Mouse (Mus musculus): ENCODE measurements around the gene Fndc11. TPM values are rescaled to one million over a fixed set of nuclear protein-coding genes. Genes with fewer than 3 reads are reported as not detected.

Fndc11 gene
- total and polyA plus RNA-seq, 3 experiments, result 0.59 TPM; not detected in 2

DNA sequence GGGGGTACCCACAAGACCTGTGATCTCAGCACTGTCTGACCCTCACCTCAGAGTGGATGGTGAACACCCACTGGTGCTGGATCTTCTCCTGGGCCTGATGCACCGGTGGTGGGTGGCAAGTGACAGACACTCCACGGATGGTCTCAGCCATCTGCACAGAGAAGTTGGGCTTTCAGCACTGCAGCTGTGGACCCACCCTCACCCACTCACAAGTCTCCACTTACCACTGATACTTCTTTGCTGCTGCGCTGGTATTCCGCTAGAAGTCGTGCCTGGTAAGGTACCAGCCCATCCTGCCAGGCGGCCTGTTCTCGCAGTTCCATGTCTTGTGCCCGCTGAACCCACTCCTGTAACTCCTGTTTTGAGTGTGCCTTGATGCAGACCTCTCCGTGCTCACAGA lies 19.4 kb downstream of the Fndc11 start:
- peak overlapping the region; percentile 92 for H3K4me2 ChIP-seq (ENCODE audit: insufficient read depth, low read depth, poor library complexity, severe bottlenecking)
- TF ChIP-seq IRF4 (IDR thresholded peaks at IDR 0.05; ENCODE audit: low read depth, low read length) (0 out of 2 replicates have a peak, but pooled peaks have one; percentile 15), EP300 (IDR thresholded peaks at IDR 0.05; ENCODE audit: low read length) (no peak)
- in situ Hi-C loops (cut with MboI; ENCODE audit: low pct_ligation_motif_present, low pct_unique_long_range_greater_than_20kb, low sequenced_read_pairs), result no loop called here

DNA sequence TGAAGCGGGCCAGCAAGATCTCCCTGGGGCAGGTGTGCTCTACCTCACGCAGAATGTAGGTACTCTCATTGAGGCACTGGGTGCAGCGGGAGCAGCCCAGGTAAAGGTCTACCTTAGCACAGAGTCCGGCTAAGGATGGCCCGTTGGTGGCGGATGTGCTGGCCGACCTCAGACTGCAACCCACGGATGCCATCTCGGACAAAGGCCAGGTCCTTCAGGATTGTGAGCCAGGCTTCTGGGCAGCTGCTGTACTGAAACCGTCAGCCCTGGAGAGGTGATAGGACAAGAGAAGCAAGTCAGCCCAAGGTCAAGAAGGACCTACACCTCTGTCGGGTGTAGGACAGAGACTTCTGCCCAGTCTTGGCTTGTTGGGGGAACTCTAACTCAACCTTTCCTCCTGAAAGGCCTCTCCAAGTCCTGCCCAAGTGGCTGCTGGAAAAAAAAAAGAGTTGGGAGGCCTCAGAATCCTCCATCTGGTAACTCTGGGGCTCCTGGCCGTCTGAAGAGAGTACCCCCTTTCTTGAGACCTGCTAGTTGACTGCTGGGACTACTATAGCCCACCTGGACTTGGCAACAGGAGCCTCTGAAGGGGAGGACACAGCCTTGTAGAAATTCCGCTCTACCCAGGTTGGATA lies 21.1 kb downstream of the Fndc11 start:
- peaks cover 39 to 67% of the 10 kb centered on the region in 2 experiments for H3K4me1 ChIP-seq (ENCODE audit: control insufficient read depth in 1 of 2, insufficient read depth in 2 of 2)
- in situ Hi-C loops (cut with MboI; ENCODE audit: low pct_ligation_motif_present, low pct_unique_long_range_greater_than_20kb, low sequenced_read_pairs), result no loop called here
- H3K36me3 ChIP-seq (replicated peaks in 1 of 2; ENCODE audit: control insufficient read depth in 1 of 2, insufficient read depth in 1 of 2, low read length in 1 of 2), result peaks cover 37 to 47% of the 10 kb centered on the region in 2 experiments
- H3K27me3 ChIP-seq (replicated peaks), result no peaks in the 10 kb centered on the region
- H3K9me3 ChIP-seq (replicated peaks; ENCODE audit: low read length), result no peaks in the 10 kb centered on the region
- H3K4me2 ChIP-seq (ENCODE audit: insufficient read depth, low read depth, poor library complexity, severe bottlenecking), result peak overlapping the region; percentile 92
- DNase-seq (ENCODE audit: extremely low read depth), result no peak
- peak overlapping the region; percentile 90 for H3K9ac ChIP-seq (ENCODE audit: insufficient read depth, low read depth)
- dilution Hi-C loops (cut with MboI; ENCODE audit: extremely low pct_ligation_motif_present, extremely low pct_unique_long_range_greater_than_20kb, low sequenced_read_pairs), result no loop called here
- H3K27ac ChIP-seq (ENCODE audit: insufficient read depth, low read depth), result 0 out of 2 replicates have a peak overlapping the region, but pooled peaks have one; percentile 22
- no peak for TF ChIP-seq NRF1 (IDR thresholded peaks at IDR 0.05; ENCODE audit: low read depth, low read length)
- TF ChIP-seq POLR2A (IDR thresholded peaks at IDR 0.05; ENCODE audit: low read depth, low read length), result no peak
- no peak for TF ChIP-seq IRF4 (IDR thresholded peaks at IDR 0.05; ENCODE audit: low read depth, low read length)
- no peak for TF ChIP-seq USF2 (conservative IDR thresholded peaks at IDR 0.05; ENCODE audit: low read depth, low read length)
- TF ChIP-seq MAFK (IDR thresholded peaks at IDR 0.05; ENCODE audit: insufficient replicate concordance, low read length), result no peak
- no peak for TF ChIP-seq ZKSCAN1 (IDR thresholded peaks at IDR 0.05; ENCODE audit: borderline replicate concordance, low read depth, low read length)
- H3K79me2 ChIP-seq (replicated peaks; ENCODE audit: control insufficient read depth, extremely low read depth, insufficient read depth, poor library complexity, severe bottlenecking), result peaks cover 8% of the 10 kb centered on the region
- peak overlapping the region; percentile 74 to 95 (median 81) for H3K4me3 ChIP-seq (replicated peaks in 1 of 3; ENCODE audit: low read depth in 2 of 3, low read length in 2 of 3, poor library complexity in 1 of 3)

More for the DNA sequence above, 19.4 kb downstream of the Fndc11 start:
- Histone ChIP-seq H3K79me2 (replicated peaks; ENCODE audit: control insufficient read depth, extremely low read depth, insufficient read depth, poor library complexity, severe bottlenecking) (peaks cover 8% of the 10 kb centered on the region), H3K9me3 (replicated peaks; ENCODE audit: low read length) (no peaks in the 10 kb centered on the region), H3K36me3 (replicated peaks in 1 of 2; ENCODE audit: control insufficient read depth in 1 of 2, insufficient read depth in 1 of 2, low read length in 1 of 2) (peaks cover 53 to 64% of the 10 kb centered on the region in 2 experiments), H3K27ac (ENCODE audit: insufficient read depth, low read depth) (peak overlapping the region; percentile 26; the same call in 1 of the 2 replicates), H3K27me3 (replicated peaks) (no peaks in the 10 kb centered on the region), H3K4me1 (ENCODE audit: control insufficient read depth in 1 of 2, insufficient read depth in 2 of 2) (peaks cover 39 to 63% of the 10 kb centered on the region in 2 experiments), H3K4me3 (replicated peaks in 1 of 3; ENCODE audit: low read depth in 2 of 3, low read length in 2 of 3, poor library complexity in 1 of 3) (peak overlapping the region in 2 of 3 experiments; percentile 20 to 42), H3K9ac (ENCODE audit: insufficient read depth, low read depth) (peak overlapping the region; percentile 43)
- dilution Hi-C loops (cut with MboI; ENCODE audit: extremely low pct_ligation_motif_present, extremely low pct_unique_long_range_greater_than_20kb, low sequenced_read_pairs), result no loop called here
- no peak for DNase-seq (ENCODE audit: extremely low read depth)

DNA sequence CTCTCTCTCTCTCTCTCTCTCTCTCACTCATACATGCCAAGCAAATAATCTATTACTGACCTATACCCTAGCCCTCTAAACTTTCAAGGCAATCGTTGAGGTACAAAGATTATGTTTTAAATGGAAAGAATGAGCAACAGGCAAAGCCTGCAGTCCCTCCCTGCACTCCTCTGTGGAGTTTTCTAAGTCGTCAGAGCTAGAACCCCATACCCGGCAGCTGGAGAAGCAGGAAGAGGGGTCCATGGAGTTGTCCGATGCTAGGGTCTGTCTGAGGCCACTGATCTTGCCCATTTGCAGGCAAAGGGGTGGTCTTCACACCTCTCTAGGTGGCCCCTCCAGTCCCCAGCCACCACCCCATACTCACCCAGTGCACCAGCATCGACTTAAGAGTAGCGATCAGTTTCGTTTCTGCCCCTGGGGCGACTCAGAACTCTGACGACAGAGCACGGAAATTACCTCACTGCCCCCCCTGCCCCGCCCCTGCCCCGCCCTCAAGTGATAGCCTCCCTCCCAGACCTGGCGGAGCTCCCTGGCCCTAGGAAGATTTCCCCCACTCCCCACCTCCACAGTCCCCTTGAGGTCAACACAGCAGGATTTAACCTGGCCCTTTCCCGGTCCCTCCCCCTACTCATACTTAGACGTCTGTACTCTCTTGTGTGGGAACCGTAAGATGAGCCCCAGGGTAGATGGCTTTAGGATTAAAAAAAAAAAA lies 21.9 kb downstream of the Fndc11 start, which contains the start of gene Helz2:
Gene Helz2 (minus strand): TSS at position 426 of the 712 bp plus-strand sequence.
- H3K4me3 ChIP-seq (replicated peaks in 1 of 3; ENCODE audit: low read depth in 2 of 3, low read length in 2 of 3, poor library complexity in 1 of 3), result peak within 1 kb of the TSS; percentile 74 to 95 (median 81)
- in situ Hi-C loops (cut with MboI; ENCODE audit: low pct_ligation_motif_present, low pct_unique_long_range_greater_than_20kb, low sequenced_read_pairs) (no loop called here), dilution Hi-C loops (cut with MboI; ENCODE audit: extremely low pct_ligation_motif_present, extremely low pct_unique_long_range_greater_than_20kb, low sequenced_read_pairs) (no loop called here)
- H3K4me1 ChIP-seq (ENCODE audit: control insufficient read depth in 1 of 2, insufficient read depth in 2 of 2), result peaks cover 39 to 67% of the 10 kb centered on the region in 2 experiments
- 0 out of 2 replicates have a peak within 1 kb of the TSS, but pooled peaks have one; percentile 25 for H3K27ac ChIP-seq (ENCODE audit: insufficient read depth, low read depth)
- H3K36me3 ChIP-seq (replicated peaks in 1 of 2; ENCODE audit: control insufficient read depth in 1 of 2, insufficient read depth in 1 of 2, low read length in 1 of 2), result peaks cover 29 to 40% of the 10 kb centered on the region in 2 experiments
- peak within 1 kb of the TSS; percentile 90 for H3K9ac ChIP-seq (ENCODE audit: insufficient read depth, low read depth)
- peak; percentile 75 for DNase-seq (ENCODE audit: extremely low read depth)
- TF ChIP-seq TCF12 (IDR thresholded peaks at IDR 0.05; ENCODE audit: low read depth, low read length) (peak; percentile 64), UBTF (IDR thresholded peaks at IDR 0.05; ENCODE audit: low read depth, low read length) (no peak), TBP (conservative IDR thresholded peaks at IDR 0.05; ENCODE audit: low read depth, low read length) (peak; percentile 59; the same call in 1 of the 2 replicates), MAFK (IDR thresholded peaks at IDR 0.05; ENCODE audit: insufficient replicate concordance, low read length) (no peak), ZMIZ1 (IDR thresholded peaks at IDR 0.05; ENCODE audit: low read depth, low read length) (peak; percentile 66; the same call in 1 of the 2 replicates), CHD1 (IDR thresholded peaks at IDR 0.05; ENCODE audit: low read depth, low read length) (no peak), MAZ (IDR thresholded peaks at IDR 0.05; ENCODE audit: low read depth, low read length) (no peak; the same call in 1 of the 2 replicates), POLR2A (IDR thresholded peaks at IDR 0.05; ENCODE audit: low read depth, low read length) (peak; percentile 89), CHD2 (IDR thresholded peaks at IDR 0.05; ENCODE audit: low read length) (peak; percentile 38; the same call in 1 of the 2 replicates), SMC3 (IDR thresholded peaks at IDR 0.05; ENCODE audit: low read depth, low read length) (no peak), SIN3A (IDR thresholded peaks at IDR 0.05; ENCODE audit: low read length) (0 out of 2 replicates have a peak, but pooled peaks have one; percentile 27), IRF4 (IDR thresholded peaks at IDR 0.05; ENCODE audit: low read depth, low read length) (peak; percentile 45; the same call in 1 of the 2 replicates), ZNF384 (IDR thresholded peaks at IDR 0.05; ENCODE audit: low read depth, low read length) (peak; percentile 75), HCFC1 (IDR thresholded peaks at IDR 0.05; ENCODE audit: low read depth, low read length) (peak; percentile 11; the same call in 1 of the 2 replicates), POLR2AphosphoS2 (IDR thresholded peaks at IDR 0.05; ENCODE audit: low read depth, low read length) (peak; percentile 69; the same call in 1 of the 2 replicates), NELFE (IDR thresholded peaks at IDR 0.05; ENCODE audit: low read depth, low read length) (peak; percentile 78)
- peaks cover 4% of the 10 kb centered on the region for H3K9me3 ChIP-seq (replicated peaks; ENCODE audit: low read length)
- H3K27me3 ChIP-seq (replicated peaks), result no peaks in the 10 kb centered on the region
- peaks cover 8% of the 10 kb centered on the region for H3K79me2 ChIP-seq (replicated peaks; ENCODE audit: control insufficient read depth, extremely low read depth, insufficient read depth, poor library complexity, severe bottlenecking)
- peak within 1 kb of the TSS; percentile 92 for H3K4me2 ChIP-seq (ENCODE audit: insufficient read depth, low read depth, poor library complexity, severe bottlenecking)
